Mouse (Mus musculus) liver, adult 2 months (tissue): Measurements from ENCODE around the gene Epha6. TPM values are rescaled to one million over a fixed set of nuclear protein-coding genes. Genes with fewer than 3 reads are reported as not detected.

Experiments used
- DNase-seq: peaks from one replicate; pipeline ENCODE4 v3.0.0-alpha.2; 2011; ENCODE audit warnings: low read depth, low spot score; ENCODE audit errors: extremely low read depth
- H3K27ac ChIP-seq: fragments of 200-500 bp; replicated peaks from 2 replicates; pipeline ENCODE4 v1.5.1; 2012; ENCODE audit warnings: low read depth, mild to moderate bottlenecking, control low read depth, inconsistent platforms, low read length; ENCODE audit not compliant: insufficient read depth
- H3K27me3 ChIP-seq: fragments of 200-500 bp; 2 replicates; pipeline ENCODE4 v1.6.1; 2012; ENCODE audit warnings: mild to moderate bottlenecking, moderate library complexity, low read length, inconsistent platforms; ENCODE audit not compliant: control insufficient read depth, insufficient read depth
- H3K36me3 ChIP-seq: fragments of 200-500 bp; 2 replicates; pipeline ENCODE4 v1.6.1; 2012; ENCODE audit warnings: low read length, inconsistent platforms; ENCODE audit not compliant: control insufficient read depth, insufficient read depth
- H3K4me1 ChIP-seq: fragments of 200-500 bp; 2 replicates; pipeline ENCODE4 v1.6.1; 2011; ENCODE audit warnings: low read length; ENCODE audit not compliant: control insufficient read depth, insufficient read depth
- H3K4me3 ChIP-seq: fragments of 200-500 bp; 2 replicates; pipeline ENCODE4 v1.5.1; 2011; ENCODE audit warnings: low read depth, mild to moderate bottlenecking, control low read depth, low read length, moderate library complexity; ENCODE audit not compliant: insufficient read depth
- H3K79me2 ChIP-seq: fragments of 200-500 bp; 2 replicates; pipeline ENCODE4 v1.6.1; 2012; ENCODE audit warnings: inconsistent platforms, mild to moderate bottlenecking, low read length, moderate library complexity; ENCODE audit not compliant: control insufficient read depth, insufficient read depth
- H3K9ac ChIP-seq: fragments of 200-500 bp; 2 replicates; pipeline ENCODE4 v1.6.1; 2012; ENCODE audit warnings: low read depth, mild to moderate bottlenecking, control low read depth, inconsistent platforms, low read length
- CTCF ChIP-seq: fragments of 200-500 bp; IDR thresholded peaks from 2 replicates; pipeline ENCODE4 v1.5.1; 2011; ENCODE audit warnings: low read depth, low read length, control low read depth
- POLR2A ChIP-seq: fragments of 200-500 bp; IDR thresholded peaks from 2 replicates; pipeline ENCODE4 v1.6.1; 2011; ENCODE audit warnings: low read length, control low read depth; ENCODE audit not compliant: insufficient read depth; ENCODE audit errors: extremely low read depth
- WGBS: fragments of 180-500 bp; shearing (Covaris S2); methylation state at CpG from one replicate; pipeline ENCODE4 v1.1.7; 2018; 5-methylcytosine and 5-hydroxymethylcytosine counted together
- polyA plus RNA-seq: library from polyadenylated mRNA; depleted of rRNA; stranded (reverse); fragments of >200 nt; gene quantifications from 2 replicates; pipeline ENCODE4 v1.2.3, GENCODE M21; 2012; rRNA removed
- total RNA-seq: library from RNA; depleted of rRNA; stranded (reverse); fragments of >200 nt; gene quantifications from 2 replicates; pipeline ENCODE4 v1.2.3, GENCODE M21; 2014; rRNA removed

Epha6 gene
- total RNA-seq (not detected in 2 replicates), polyA plus RNA-seq (not detected in 2 replicates)

GRCm38 (mm10) chr16:60605061-60605831 is at the start of gene Epha6:
Gene Epha6, minus strand, starts transcription at chr16:60605531.
- H3K4me3 ChIP-seq: no peak within 1 kb of the TSS

GRCm38 (mm10) chr16:60651716-60652115 is 46.4 kb upstream of the Epha6 start:
- Histone ChIP-seq H3K4me1 (no peaks in the 10 kb centered on the region), H3K27ac (no peak overlapping the region), H3K27me3 (no peaks in the 10 kb centered on the region), H3K36me3 (no peaks in the 10 kb centered on the region), H3K9ac (no peak overlapping the region), H3K4me3 (no peak overlapping the region), H3K79me2 (no peaks in the 10 kb centered on the region)
- DNase-seq: no peak
- TF ChIP-seq POLR2A (no peak), CTCF (no peak)

More at GRCm38 (mm10) chr16:60605061-60605831, at the start of gene Epha6:
- peaks cover 6% of the 10 kb centered on the region; the same call in 1 of the 2 replicates for H3K27me3 ChIP-seq
- no peaks in the 10 kb centered on the region for H3K36me3 ChIP-seq
- 2% methylated on average over 45 of the region's 45 CpGs for WGBS
- H3K9ac ChIP-seq: no peak within 1 kb of the TSS
- no peaks in the 10 kb centered on the region for H3K4me1 ChIP-seq
- no peak for DNase-seq
- TF ChIP-seq CTCF (no peak), POLR2A (no peak)
- H3K79me2 ChIP-seq: no peaks in the 10 kb centered on the region
- no peak within 1 kb of the TSS for H3K27ac ChIP-seq

- no peak overlapping the region for H3K9ac ChIP-seq
- H3K79me2 ChIP-seq: no peaks in the 10 kb centered on the region
- TF ChIP-seq POLR2A (no peak), CTCF (no peak)
- no peaks in the 10 kb centered on the region for H3K4me1 ChIP-seq
- no peak overlapping the region for H3K4me3 ChIP-seq
- no peak overlapping the region for H3K27ac ChIP-seq
- no peaks in the 10 kb centered on the region for H3K27me3 ChIP-seq
- DNase-seq: no peak
- H3K36me3 ChIP-seq: no peaks in the 10 kb centered on the region
Measured at GRCm38 (mm10) chr16:60628091-60628490, 22.8 kb upstream of the Epha6 start.

- DNase-seq: no peak
- WGBS: 2% methylated on average over 38 of the region's 38 CpGs
- no peak overlapping the region for H3K4me3 ChIP-seq
Measured at GRCm38 (mm10) chr16:60605832-60606583, 677 bp upstream of the Epha6 start.

GRCm38 (mm10) chr16:60604613-60605012 is 718 bp downstream of the Epha6 start:
- no peak for DNase-seq
- H3K9ac ChIP-seq: no peak overlapping the region
- H3K4me1 ChIP-seq: no peaks in the 10 kb centered on the region
- 4% methylated on average over 10 of the region's 10 CpGs for WGBS
- H3K27me3 ChIP-seq: peaks cover 6% of the 10 kb centered on the region; the same call in 1 of the 2 replicates
- no peak overlapping the region for H3K4me3 ChIP-seq
- H3K36me3 ChIP-seq: no peaks in the 10 kb centered on the region
- no peak overlapping the region for H3K27ac ChIP-seq
- no peaks in the 10 kb centered on the region for H3K79me2 ChIP-seq
- TF ChIP-seq CTCF (no peak), POLR2A (no peak)

More at GRCm38 (mm10) chr16:60605832-60606583, 677 bp upstream of the Epha6 start:
- H3K36me3 ChIP-seq: no peaks in the 10 kb centered on the region
- no peak for TF ChIP-seq POLR2A
- TF ChIP-seq CTCF: no peak
- H3K9ac ChIP-seq: no peak overlapping the region
- peaks cover 6% of the 10 kb centered on the region; the same call in 1 of the 2 replicates for H3K27me3 ChIP-seq
- no peaks in the 10 kb centered on the region for H3K79me2 ChIP-seq
- no peaks in the 10 kb centered on the region for H3K4me1 ChIP-seq
- H3K27ac ChIP-seq: no peak overlapping the region
